Mouse (Mus musculus) CD4-positive, CD25-positive, alpha-beta regulatory T cell, adult 2 months (primary cell): ENCODE data around the gene Cycs.

Source experiments
- DNase-seq: peaks from one replicate; pipeline ENCODE4 v3.0.0-alpha.2; 2012; ENCODE audit warnings: low read depth, low spot score

Gene Cycs

GRCm38 (mm10) chr6:50566141-50566996 lies at the start of gene Cycs:
Cycs (minus strand) TSS chr6:50566538.
- peak; percentile 100 for DNase-seq

- DNase-seq: peak; percentile 87
These were observed 35.3 kb upstream of the Cycs start for GRCm38 (mm10) chr6:50601620-50602019.

DNA sequence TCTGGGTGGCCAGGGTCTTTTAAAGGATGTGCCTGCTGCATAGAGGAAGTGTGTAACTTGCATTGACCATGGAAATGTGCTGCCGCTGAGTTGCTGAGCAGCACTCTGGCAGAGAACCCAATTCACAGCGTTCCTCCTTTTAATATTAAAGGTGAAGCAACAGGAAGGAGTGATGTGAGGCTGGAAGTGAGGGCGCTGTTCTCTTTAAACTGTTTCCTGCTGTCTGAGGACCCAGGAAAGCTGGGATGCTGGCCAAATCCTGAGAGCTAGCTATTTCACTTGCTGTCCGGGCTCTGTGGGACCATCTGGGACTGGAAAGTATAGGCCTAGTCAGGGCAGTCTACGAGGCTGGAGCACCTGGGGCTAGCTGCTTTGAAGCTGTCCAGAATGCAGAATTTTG lies 32.2 kb upstream of the Cycs start:
- no peak for DNase-seq

GRCm38 (mm10) chr6:50596301-50597211 lies 30.2 kb upstream of the Cycs start, which contains the start of gene 4921507P07Rik:
4921507P07Rik (minus strand) TSS chr6:50596632.
- DNase-seq: peak; percentile 96

DNA sequence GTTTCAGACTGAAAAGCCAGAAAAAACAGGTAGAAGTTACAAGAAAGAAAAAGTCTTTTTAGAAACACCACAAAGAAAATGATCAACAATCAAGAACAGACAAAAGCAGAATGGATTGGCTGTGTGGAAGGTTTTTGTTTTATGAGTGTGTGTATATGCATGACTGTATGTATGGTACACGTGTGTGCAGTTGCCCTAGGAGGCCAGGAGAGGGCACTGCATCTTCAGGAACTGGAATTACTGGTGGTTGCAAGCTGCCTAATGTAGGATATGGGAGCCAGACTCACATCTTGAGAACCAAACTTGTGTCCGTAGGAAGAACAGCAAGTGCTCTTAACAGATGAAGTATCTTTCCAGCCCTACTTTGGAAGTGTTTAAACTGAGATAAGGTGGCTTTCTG lies 28.0 kb upstream of the Cycs start:
- DNase-seq: peak; percentile 37

DNA sequence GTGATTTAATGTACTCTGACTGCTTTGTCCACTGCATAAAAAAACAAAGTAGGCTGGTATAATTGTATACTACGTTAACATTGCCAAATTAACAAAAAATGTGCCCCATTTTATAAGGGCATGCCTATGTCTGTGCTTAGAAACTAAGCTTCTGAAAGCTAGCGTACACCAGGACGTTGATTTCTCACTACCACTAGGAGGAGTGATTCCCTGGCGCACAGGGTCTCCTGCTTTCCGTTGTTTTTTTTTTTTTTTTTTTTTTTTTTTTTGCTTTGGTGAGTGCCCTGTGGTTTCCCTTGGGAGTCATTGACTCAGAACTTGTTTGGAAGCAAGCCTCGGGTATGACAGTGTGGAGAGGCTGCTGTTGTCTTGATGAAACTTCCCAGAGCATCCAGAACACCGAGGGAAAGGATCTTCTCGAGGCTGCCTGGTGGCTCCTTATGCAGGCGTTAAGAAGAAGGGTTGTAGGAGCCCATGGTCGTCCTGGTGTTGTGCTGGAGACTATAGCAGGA lies 27.1 kb upstream of the Cycs start:
- DNase-seq: no peak

DNA sequence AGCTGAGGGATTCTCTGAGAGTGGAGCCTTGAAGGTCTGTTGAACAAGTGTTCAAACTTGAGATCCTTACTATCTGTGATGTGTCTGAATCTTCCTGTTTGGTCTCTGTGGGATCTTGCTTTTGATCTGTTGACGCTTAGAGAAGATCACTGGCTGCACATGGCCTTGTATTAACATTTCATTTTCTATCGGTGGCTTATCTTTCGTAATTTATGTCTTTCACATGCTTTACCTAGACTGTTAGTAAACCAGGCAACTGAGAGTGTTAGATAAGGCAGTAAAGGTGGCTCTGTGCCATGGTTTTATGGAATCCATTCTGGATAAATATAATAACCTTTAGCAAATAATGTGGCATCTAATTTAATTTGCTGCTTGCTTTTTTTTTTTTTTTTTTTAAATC lies 23.9 kb upstream of the Cycs start:
- no peak for DNase-seq

DNA sequence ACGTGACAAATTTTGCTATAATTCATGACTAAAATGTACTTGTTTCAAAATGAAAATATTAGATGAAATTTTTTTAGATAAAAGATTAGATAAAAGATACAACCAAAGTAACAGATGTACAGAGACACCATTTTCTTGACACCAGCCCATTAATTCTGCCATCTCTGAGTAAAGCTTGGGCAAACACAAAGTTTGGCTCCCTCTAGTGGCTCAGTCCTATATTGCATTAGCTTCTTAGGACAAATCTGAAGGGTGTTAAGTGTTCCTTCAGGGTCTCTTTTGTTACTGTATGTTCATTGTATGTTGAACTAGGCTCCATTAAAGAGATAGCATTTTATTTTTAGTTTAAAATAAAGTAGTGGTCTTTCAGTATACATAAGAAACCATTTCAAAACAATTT lies 21.9 kb upstream of the Cycs start:
- DNase-seq: peak; percentile 88

DNA sequence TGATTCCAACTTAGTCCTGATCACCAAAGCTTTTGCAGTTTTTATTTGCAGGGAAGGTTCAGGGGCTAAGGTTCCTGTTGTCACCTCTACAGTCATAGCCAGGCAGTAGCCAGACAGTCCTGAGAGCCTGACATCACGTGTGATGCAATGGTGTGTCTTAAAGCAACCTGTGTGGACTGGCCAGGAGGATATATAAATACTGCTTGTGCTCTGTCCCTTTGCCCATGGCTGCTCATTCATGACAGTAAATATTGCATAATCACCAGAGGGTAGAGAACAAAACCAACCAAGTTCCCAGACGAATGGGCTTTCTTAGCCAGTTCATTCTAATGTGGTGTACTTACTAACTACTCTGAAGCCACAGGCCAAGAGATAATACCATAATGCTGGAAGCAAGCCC lies 21.1 kb upstream of the Cycs start:
- DNase-seq: no peak

GRCm38 (mm10) chr6:50586316-50586715 lies 20.0 kb upstream of the Cycs start:
- no peak for DNase-seq

GRCm38 (mm10) chr6:50585733-50586132 lies 19.4 kb upstream of the Cycs start:
- no peak for DNase-seq

DNA sequence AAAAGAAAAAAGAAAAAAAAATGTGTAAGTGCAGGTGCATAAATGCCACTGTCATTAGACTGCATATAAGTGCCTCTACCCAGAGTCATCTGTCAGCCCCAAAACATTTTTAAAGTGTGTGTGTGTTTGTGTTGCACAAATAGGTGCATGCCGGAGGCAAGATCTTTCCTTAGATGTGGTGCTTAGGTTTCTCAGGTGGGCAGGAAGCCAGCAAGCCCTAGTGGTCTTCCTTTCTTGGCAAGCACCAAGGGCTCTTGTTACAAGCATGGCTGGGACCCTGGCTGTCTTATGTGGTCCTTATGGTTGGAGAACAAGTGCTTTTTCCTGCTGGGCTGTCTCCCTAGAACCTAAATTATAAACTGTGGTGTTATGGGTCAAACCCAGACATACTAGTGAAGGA lies 5.3 kb upstream of the Cycs start:
- no peak for DNase-seq

GRCm38 (mm10) chr6:50566997-50567255 lies 588 bp upstream of the Cycs start:
- no peak for DNase-seq

GRCm38 (mm10) chr6:50563651-50564050 lies 2.7 kb downstream of the Cycs start:
- no peak for DNase-seq

DNA sequence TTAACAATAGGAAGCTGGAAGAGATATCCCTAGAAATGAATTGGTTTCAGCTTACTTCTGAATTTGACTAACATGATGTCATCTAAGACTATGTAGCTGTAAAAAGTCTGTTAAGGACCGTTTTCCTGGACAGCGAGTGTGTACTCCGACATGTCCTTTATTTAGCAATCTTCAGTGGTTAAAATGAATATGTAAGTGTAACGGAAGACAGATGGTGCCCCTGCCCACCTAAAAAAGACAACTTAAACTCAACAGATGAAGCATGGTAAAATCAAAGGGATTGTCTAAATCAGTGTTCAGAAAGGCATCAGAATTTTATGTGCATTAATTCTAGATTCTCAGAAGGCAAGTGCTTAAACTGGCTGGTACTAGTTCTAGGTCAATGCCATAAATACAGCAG lies 3.9 kb downstream of the Cycs start:
- DNase-seq: no peak

DNA sequence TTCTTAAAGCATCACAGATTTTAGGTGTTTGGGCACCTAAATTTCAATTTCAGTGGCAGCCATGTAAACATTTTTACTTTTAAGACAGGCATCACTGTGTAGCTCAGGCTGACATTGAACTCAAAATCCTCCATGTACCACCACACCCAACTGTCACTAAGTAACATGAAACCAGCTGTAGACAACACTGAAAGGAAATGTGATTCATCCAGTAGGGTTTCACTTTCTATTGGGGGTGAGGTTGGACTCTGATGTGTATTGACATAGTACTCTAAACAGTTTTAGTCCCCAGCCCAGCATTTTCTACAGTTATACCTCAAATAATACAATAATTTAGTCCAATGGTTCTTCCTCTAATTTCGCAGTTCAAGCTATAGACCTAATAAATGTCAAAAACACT lies 5.6 kb downstream of the Cycs start:
- DNase-seq: peak; percentile 62

DNA sequence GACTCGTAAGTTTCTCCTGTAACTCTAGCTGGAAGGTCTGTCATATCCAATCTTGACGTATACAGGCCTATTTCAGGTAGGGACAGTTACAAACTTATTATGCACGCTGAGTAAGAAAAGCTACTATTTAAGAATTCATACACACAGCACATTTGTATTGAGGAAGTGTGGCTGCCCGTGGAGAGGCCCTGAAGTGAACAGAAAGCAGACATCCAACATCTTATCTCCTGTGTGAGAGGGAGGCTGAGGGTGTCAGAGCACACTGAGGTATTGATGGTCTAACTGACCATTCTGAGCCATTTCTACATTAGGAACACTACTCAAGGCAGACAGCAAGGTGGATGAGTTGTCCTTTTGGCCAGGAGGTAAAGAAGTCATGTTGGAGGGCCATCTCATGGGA lies 7.5 kb downstream of the Cycs start:
- DNase-seq: no peak

- DNase-seq: no peak
These were observed 8.8 kb downstream of the Cycs start for GRCm38 (mm10) chr6:50557566-50557965.

DNA sequence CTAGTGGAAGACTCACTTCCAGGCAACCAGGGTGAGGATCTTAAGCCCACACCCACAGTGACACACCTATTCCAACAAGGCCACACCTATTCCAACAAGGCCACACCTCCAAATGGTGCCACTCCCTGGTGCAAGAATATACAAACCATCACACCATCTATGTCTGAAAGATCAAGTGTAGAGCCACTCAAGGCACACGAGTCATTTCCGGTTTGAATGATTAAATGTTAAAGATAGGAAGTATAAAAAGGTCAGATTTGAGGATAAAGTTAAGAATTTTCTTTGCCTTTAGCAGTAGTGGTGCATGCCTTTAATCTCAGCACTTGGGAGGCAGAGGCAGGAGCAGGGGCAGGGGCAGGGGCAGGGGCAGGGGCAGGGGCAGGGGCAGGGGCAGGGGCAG lies 12.1 kb downstream of the Cycs start:
- peak; percentile 47 for DNase-seq

DNA sequence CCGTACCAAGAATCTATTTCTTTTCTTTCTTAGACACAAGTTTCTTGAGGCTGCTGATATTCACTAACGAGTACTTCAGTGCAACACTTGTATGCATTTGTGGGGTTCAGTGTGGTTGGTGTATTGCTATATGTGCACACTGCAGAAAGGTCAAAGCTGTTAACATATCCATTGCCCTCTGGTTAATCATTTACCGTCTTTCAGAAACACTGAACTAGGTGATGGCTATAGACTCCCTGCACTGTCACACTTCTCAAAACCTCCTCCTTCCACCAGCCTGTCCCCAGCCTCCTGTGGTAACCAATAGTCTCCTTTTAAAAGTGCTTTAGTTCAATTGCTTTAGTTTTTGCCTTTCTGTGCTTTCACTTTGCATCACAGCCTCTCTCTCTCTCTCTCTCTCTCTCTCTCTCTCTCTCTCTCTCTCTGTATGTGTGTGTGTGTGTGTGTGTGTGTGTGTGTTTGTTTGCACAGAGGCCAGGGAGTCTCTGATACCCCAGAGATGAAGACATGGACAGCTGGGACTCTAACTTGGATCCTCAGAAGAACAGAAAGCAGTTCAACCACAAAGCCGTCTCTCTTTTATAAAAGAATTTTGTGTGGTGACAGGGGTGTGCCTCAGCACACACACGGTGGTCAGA lies 13.3 kb downstream of the Cycs start:
- no peak for DNase-seq

DNA sequence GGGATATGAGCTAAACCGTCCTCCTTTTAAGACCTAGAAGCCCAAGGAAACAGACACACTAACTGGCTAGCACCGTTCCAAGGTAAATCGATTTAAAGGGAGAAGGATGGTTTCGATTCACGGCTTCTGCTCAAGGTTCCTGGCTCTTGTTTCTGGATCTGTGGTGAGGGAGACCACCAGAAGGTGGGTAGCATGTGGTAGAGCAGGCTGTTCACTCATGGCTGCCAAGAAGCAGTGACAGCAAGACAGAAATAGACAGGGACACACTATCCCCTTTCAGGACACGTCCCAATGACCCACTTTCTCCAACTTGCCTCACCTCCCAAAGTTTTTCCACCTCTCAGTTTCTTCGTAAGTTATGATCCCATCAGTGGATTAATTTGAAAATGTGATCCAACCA lies 16.5 kb downstream of the Cycs start:
- no peak for DNase-seq

GRCm38 (mm10) chr6:50549051-50549450 lies 17.3 kb downstream of the Cycs start:
- DNase-seq: no peak
